Mouse (Mus musculus): ENCODE results near the gene Erf. TPM values are rescaled to one million over a fixed set of nuclear protein-coding genes. Genes with fewer than 3 reads are reported as not detected.

Gene Erf
- polyA plus RNA-seq, 1 experiment, result 37.0 TPM

DNA sequence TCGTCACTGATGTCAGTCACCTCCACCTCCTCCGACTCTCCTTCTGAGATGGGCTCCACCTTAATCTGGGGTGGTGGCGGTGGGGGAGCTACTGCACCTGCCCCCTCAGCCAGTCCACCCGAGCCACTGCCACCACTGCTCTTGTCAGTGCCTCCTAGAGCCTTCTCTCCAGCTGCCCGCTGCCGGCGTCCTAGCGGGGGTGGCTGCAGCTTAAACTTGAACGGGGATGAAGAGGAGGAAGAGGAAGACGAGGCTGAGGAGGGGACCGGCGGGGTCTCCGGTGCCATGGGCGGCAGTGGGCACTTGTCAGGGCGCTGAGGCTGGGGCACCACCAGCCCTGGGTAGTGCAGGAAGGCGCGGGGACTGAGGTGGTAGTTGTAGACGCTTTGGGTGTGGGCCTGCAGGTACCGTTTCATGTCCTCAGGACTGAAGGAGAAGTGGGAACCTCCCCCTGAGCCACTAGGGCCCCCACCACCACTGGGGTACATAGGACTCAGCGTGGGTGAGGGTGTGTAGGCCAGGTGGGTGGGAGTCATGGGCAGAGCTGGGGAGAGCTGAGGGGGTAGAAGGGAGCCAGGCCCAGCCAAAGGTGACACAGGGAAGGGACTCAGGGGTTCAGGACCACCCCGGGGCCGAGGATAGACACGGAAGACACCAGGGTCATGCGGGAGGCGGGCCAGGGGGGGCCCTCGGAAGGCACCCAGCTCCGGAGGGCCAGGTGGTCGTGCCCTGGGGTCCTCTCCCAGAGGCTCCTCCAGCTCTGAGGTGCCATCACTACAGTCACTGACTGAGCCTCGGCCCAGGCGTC lies 5.8 kb downstream of the Erf start:
- no peak for DNase-seq
- H3K4me3 ChIP-seq (ENCODE audit: insufficient read depth, low read depth, low read length), result no peak overlapping the region
- no peak for TF ChIP-seq POLR2A (IDR thresholded peaks at IDR 0.05; ENCODE audit: low read depth, low read length)
- TF ChIP-seq CTCF (conservative IDR thresholded peaks at IDR 0.05; ENCODE audit: insufficient read depth, insufficient read length, low read depth, low read length), result no peak
- peaks cover 2% of the 10 kb centered on the region; the same call in 1 of the 2 replicates for H3K36me3 ChIP-seq (ENCODE audit: control insufficient read depth, insufficient read depth, low read length)
- H3K27me3 ChIP-seq (replicated peaks; ENCODE audit: control insufficient read depth, insufficient read depth, low read length), result no peaks in the 10 kb centered on the region
- peaks cover 19% of the 10 kb centered on the region for H3K4me1 ChIP-seq (ENCODE audit: control insufficient read depth, insufficient read depth, low read length)
- no peak overlapping the region for H3K27ac ChIP-seq (ENCODE audit: insufficient read depth, low read depth, low read length)
- WGBS, result 77% methylated on average over 30 of the region's 30 CpGs

DNA sequence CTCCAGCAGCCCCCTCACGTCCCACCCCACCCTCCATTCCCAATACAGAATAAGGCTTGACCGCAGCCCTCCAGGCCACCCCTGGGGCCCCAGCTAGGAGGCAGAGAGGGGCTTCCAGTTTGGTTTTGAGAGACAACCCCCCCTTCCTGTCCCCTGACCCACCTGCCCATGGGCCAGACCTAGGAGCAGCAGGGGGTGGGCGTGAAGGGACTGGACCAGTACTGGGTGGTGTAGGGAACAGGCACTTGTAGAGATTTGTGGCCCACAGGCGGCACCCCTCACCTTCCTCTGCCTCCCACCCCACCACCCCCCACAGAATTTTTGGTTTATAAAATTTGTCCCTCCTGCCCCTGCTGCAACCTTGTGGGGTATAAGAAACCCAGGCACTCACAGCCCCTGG lies 7.2 kb downstream of the Erf start:
- no peaks in the 10 kb centered on the region for H3K27me3 ChIP-seq (replicated peaks; ENCODE audit: control insufficient read depth, insufficient read depth, low read length)
- no peak overlapping the region for H3K27ac ChIP-seq (ENCODE audit: insufficient read depth, low read depth, low read length)
- DNase-seq, result no peak
- peaks cover 2% of the 10 kb centered on the region; the same call in 1 of the 2 replicates for H3K36me3 ChIP-seq (ENCODE audit: control insufficient read depth, insufficient read depth, low read length)
- H3K4me1 ChIP-seq (ENCODE audit: control insufficient read depth, insufficient read depth, low read length), result peaks cover 17% of the 10 kb centered on the region
- no peak overlapping the region for H3K4me3 ChIP-seq (ENCODE audit: insufficient read depth, low read depth, low read length)
- WGBS, result 81% methylated on average over 4 of the region's 4 CpGs
- TF ChIP-seq CTCF (conservative IDR thresholded peaks at IDR 0.05; ENCODE audit: insufficient read depth, insufficient read length, low read depth, low read length), result no peak
- TF ChIP-seq POLR2A (IDR thresholded peaks at IDR 0.05; ENCODE audit: low read depth, low read length), result no peak

DNA sequence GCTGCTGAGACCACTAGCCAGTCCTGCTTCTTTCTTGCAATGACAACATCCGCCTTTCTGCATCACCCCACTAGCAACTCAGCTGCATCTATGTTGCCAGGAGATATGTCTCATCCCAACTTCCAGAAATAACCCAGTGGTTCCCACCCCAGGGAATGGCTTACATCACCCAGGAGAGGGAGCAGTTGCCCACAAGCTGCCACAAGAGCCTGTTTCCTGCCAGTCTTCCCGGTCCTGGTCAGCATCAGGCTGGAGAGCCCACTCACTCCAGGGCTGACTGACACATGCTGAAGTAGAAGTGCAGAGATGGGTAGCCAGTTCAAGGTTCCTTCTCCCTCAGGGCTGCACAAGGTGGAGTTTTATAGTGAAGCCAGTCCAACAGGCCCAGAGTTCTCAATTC lies 9.5 kb downstream of the Erf start:
- H3K4me1 ChIP-seq (ENCODE audit: control insufficient read depth, insufficient read depth, low read length), result peaks cover 2% of the 10 kb centered on the region; the same call in 1 of the 2 replicates
- WGBS, result 35% methylated on average over 2 of the region's 2 CpGs
- TF ChIP-seq POLR2A (IDR thresholded peaks at IDR 0.05; ENCODE audit: low read depth, low read length) (no peak), CTCF (conservative IDR thresholded peaks at IDR 0.05; ENCODE audit: insufficient read depth, insufficient read length, low read depth, low read length) (peak; percentile 82)
- H3K36me3 ChIP-seq (ENCODE audit: control insufficient read depth, insufficient read depth, low read length), result peaks cover 2% of the 10 kb centered on the region; the same call in 1 of the 2 replicates
- peak; percentile 69 for DNase-seq
- H3K27me3 ChIP-seq (replicated peaks; ENCODE audit: control insufficient read depth, insufficient read depth, low read length), result no peaks in the 10 kb centered on the region
- H3K4me3 ChIP-seq (ENCODE audit: insufficient read depth, low read depth, low read length), result no peak overlapping the region
- H3K27ac ChIP-seq (ENCODE audit: insufficient read depth, low read depth, low read length), result no peak overlapping the region

DNA sequence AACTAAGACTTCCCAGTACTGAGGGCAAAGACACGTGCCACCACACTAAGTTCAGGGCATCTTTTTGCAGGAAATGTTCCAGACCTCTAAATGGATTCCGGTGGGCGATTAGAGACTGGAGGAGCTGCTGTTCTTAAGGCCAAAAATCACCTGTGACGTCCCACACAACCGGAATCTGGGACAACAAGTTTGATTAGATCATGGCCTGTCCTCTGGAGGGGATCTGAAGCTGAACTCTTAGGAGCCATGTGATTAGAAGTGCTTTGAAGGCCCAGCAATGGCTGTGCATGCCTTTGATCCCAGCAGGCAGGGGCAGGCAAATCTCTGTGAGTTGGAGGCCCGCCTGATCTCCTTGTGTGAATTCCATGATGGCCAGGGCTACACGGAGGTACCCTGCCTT lies 9.9 kb downstream of the Erf start:
- H3K27ac ChIP-seq (ENCODE audit: insufficient read depth, low read depth, low read length), result no peak overlapping the region
- H3K27me3 ChIP-seq (replicated peaks; ENCODE audit: control insufficient read depth, insufficient read depth, low read length), result no peaks in the 10 kb centered on the region
- peaks cover 4% of the 10 kb centered on the region; the same call in 1 of the 2 replicates for H3K4me1 ChIP-seq (ENCODE audit: control insufficient read depth, insufficient read depth, low read length)
- TF ChIP-seq POLR2A (IDR thresholded peaks at IDR 0.05; ENCODE audit: low read depth, low read length), result no peak
- TF ChIP-seq CTCF (conservative IDR thresholded peaks at IDR 0.05; ENCODE audit: insufficient read depth, insufficient read length, low read depth, low read length), result no peak
- no peak overlapping the region for H3K4me3 ChIP-seq (ENCODE audit: insufficient read depth, low read depth, low read length)
- WGBS, result 72% methylated on average over 7 of the region's 7 CpGs
- peaks cover 2% of the 10 kb centered on the region; the same call in 1 of the 2 replicates for H3K36me3 ChIP-seq (ENCODE audit: control insufficient read depth, insufficient read depth, low read length)
- DNase-seq, result no peak

DNA sequence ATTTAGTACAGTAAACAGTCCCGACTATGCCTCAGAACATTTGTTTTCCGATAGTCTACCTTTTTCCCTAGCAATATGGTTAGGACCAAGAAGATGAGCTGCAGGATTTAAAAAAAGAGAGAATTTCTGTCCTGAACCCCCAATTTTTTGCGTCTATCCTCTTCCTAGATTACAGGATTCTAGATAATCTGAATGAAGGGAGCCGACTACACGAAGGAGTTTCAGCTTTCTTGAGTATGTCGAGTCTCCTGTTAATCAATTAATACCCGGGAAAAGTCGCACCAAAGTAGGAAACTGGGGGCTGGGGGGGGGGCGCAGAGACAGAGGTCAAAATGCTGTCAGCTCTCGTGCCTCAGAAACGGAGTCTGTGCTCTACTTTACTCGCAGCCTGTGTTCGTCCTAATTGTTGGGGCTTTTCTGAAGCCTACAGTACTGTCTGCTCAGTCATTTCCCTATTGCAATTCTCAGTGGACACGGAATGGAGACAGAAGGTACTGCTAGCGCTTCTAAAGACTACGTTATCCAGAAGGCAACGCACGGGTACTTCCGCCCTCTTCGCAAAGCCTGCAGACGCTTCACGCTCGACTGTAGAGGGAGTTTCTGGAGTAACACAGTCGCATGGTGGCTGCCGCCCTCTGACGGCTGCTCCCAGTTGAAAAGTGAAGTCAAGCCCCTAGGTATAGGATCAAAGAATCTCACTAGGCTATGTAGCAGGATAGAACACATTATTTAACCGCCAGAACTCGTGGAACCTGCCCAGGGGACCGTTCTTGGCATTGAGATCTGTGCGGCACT lies 11.5 kb downstream of the Erf start:
- Histone ChIP-seq H3K4me3 (ENCODE audit: insufficient read depth, low read depth, low read length) (peak overlapping the region; percentile 35), H3K36me3 (ENCODE audit: control insufficient read depth, insufficient read depth, low read length) (no peaks in the 10 kb centered on the region), H3K27ac (ENCODE audit: insufficient read depth, low read depth, low read length) (peak overlapping the region; percentile 93), H3K27me3 (replicated peaks; ENCODE audit: control insufficient read depth, insufficient read depth, low read length) (no peaks in the 10 kb centered on the region), H3K4me1 (ENCODE audit: control insufficient read depth, insufficient read depth, low read length) (peaks cover 4% of the 10 kb centered on the region; the same call in 1 of the 2 replicates)
- peak; percentile 94 for DNase-seq
- 2% methylated on average over 30 of the region's 30 CpGs for WGBS
- TF ChIP-seq POLR2A (IDR thresholded peaks at IDR 0.05; ENCODE audit: low read depth, low read length), result peak; percentile 33
- peak; percentile 73 for TF ChIP-seq CTCF (conservative IDR thresholded peaks at IDR 0.05; ENCODE audit: insufficient read depth, insufficient read length, low read depth, low read length)

DNA sequence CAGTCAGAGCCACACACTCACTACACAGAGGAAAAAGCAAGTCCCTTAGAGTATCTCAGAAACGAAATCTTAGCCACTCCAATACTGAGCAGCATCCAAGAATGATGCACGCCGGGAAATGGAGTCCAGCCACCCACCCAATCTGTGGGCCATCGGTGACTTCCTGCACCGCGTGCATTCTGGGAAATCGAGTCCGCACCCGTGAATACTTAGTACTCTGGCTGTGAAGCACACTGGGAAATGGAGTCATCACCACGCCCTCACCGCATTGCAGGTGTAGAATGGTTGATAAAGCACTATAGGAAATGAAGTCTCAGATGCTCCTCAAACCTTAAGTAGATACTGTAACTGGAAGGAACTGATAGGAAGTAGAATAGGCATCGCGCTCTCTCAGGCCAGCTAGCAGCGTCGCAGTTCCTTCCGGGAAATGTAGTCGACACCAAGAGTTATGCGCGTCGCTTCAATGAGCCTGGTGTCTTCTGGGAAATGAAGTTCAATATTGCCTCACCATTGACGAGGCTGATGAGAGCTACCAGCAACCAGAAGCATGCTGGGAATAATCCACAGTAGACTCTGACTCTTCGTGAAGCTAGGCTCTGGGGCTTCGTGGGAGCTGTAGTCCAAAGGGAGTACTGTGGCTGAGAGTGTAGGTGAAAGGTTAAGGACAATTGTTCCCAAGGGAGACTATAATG lies 12.4 kb downstream of the Erf start:
- peak overlapping the region; percentile 93 for H3K27ac ChIP-seq (ENCODE audit: insufficient read depth, low read depth, low read length)
- no peaks in the 10 kb centered on the region for H3K36me3 ChIP-seq (ENCODE audit: control insufficient read depth, insufficient read depth, low read length)
- DNase-seq, result peak; percentile 98
- TF ChIP-seq POLR2A (IDR thresholded peaks at IDR 0.05; ENCODE audit: low read depth, low read length) (no peak), CTCF (conservative IDR thresholded peaks at IDR 0.05; ENCODE audit: insufficient read depth, insufficient read length, low read depth, low read length) (0 out of 2 replicates have a peak, but pooled peaks have one; percentile 2)
- H3K4me3 ChIP-seq (ENCODE audit: insufficient read depth, low read depth, low read length), result peak overlapping the region; percentile 55
- no peaks in the 10 kb centered on the region for H3K27me3 ChIP-seq (replicated peaks; ENCODE audit: control insufficient read depth, insufficient read depth, low read length)
- peaks cover 4% of the 10 kb centered on the region; the same call in 1 of the 2 replicates for H3K4me1 ChIP-seq (ENCODE audit: control insufficient read depth, insufficient read depth, low read length)
- under 1% methylated on average over 23 of the region's 23 CpGs for WGBS

Measured in kidney, adult 2 months (tissue).